Mouse (Mus musculus) liver, adult 2 months (tissue): ENCODE measurements around the gene Mgat4a.

Experiments used
- CTCF ChIP-seq: fragments of 200-500 bp; IDR thresholded peaks from 2 replicates; pipeline ENCODE4 v1.5.1; 2011; ENCODE audit warnings: low read depth, low read length, control low read depth
- POLR2A ChIP-seq: fragments of 200-500 bp; IDR thresholded peaks from 2 replicates; pipeline ENCODE4 v1.6.1; 2011; ENCODE audit warnings: low read length, control low read depth; ENCODE audit not compliant: insufficient read depth; ENCODE audit errors: extremely low read depth

DNA sequence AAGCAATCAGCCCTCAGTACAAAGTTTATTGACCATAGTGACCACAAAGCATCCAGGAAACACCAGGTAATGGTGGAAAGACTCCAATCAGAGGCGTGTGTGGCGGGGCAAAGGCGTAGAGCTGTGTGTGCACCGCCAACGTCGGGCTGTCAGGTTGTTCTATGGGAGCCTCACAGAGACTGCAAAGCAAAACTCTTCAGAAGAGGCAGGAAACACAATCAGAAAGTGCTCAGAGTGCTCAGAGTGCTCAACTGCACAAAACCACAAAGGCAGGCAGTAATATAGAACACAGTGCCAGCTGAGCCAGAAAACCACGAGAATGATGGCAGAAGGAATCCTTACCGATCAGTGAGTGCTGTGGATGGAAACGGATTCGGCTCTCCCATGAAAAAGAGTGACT lies 67.6 kb downstream of the Mgat4a start:
- TF ChIP-seq CTCF (no peak), POLR2A (no peak)
